Mouse (Mus musculus) MEL (cell line): ENCODE measurements around the gene Chic1.

ENCODE experiments used
- BHLHE40 ChIP-seq: IDR thresholded peaks from 2 replicates; pipeline ENCODE4 v1.6.1; 2012; ENCODE audit warnings: low read depth, mild to moderate bottlenecking, inconsistent platforms, low read length, improper control_type of control experiment, borderline replicate concordance
- CHD1 ChIP-seq: IDR thresholded peaks from 2 replicates; pipeline ENCODE4 v1.6.1; 2012; ENCODE audit warnings: low read depth, mild to moderate bottlenecking, inconsistent platforms, low read length, improper control_type of control experiment
- CTCF ChIP-seq, 3 experiments: IDR thresholded peaks in 2 of 3; conservative IDR thresholded peaks in 1 of 3; 2 replicates each; pipeline ENCODE4 v1.5.1; 2011 to 2012; ENCODE audit warnings: low read length in 3 of 3, low read depth in 2 of 3, mild to moderate bottlenecking in 2 of 3, improper control_type of control experiment in 1 of 3, inconsistent platforms in 1 of 3, mixed read lengths in 1 of 3, moderate library complexity in 1 of 3; ENCODE audit not compliant: control insufficient read depth in 1 of 3, insufficient read depth in 1 of 3, poor library complexity in 1 of 3, severe bottlenecking in 1 of 3
- EP300 ChIP-seq, 2 experiments: IDR thresholded peaks; 2 replicates each; pipeline ENCODE4 v1.6.1; 2011; ENCODE audit warnings: improper control_type of control experiment in 2 of 2, low read length in 2 of 2, low read depth in 1 of 2, mild to moderate bottlenecking in 1 of 2
- GATA1 ChIP-seq: IDR thresholded peaks from 2 replicates; pipeline ENCODE4 v1.6.1; 2011; ENCODE audit warnings: low read depth, low read length, improper control_type of control experiment
- KAT2A ChIP-seq: conservative IDR thresholded peaks from 2 replicates; pipeline ENCODE4 v1.6.1; 2012; ENCODE audit warnings: low read depth, low read length, improper control_type of control experiment, inconsistent platforms
- NELFE ChIP-seq: IDR thresholded peaks from 2 replicates; pipeline ENCODE4 v1.6.1; 2011; ENCODE audit warnings: low read depth, low read length, improper control_type of control experiment
- POLR2A ChIP-seq, 2 experiments: IDR thresholded peaks; 2 replicates each; pipeline ENCODE4 v1.6.1; 2011 to 2012; ENCODE audit warnings: low read length in 2 of 2, mild to moderate bottlenecking in 2 of 2, control low read depth in 1 of 2, improper control_type of control experiment in 1 of 2, low read depth in 1 of 2, moderate library complexity in 1 of 2; ENCODE audit not compliant: control insufficient read depth in 1 of 2, insufficient read depth in 1 of 2, poor library complexity in 1 of 2
- TCF12 ChIP-seq: IDR thresholded peaks from 2 replicates; pipeline ENCODE4 v1.6.1; 2014; ENCODE audit warnings: low read depth, mild to moderate bottlenecking, inconsistent platforms, low read length, improper control_type of control experiment, moderate library complexity
- ZKSCAN1 ChIP-seq: IDR thresholded peaks from 2 replicates; pipeline ENCODE4 v1.6.1; 2012; ENCODE audit warnings: low read depth, mild to moderate bottlenecking, inconsistent platforms, low read length, improper control_type of control experiment, moderate library complexity

DNA sequence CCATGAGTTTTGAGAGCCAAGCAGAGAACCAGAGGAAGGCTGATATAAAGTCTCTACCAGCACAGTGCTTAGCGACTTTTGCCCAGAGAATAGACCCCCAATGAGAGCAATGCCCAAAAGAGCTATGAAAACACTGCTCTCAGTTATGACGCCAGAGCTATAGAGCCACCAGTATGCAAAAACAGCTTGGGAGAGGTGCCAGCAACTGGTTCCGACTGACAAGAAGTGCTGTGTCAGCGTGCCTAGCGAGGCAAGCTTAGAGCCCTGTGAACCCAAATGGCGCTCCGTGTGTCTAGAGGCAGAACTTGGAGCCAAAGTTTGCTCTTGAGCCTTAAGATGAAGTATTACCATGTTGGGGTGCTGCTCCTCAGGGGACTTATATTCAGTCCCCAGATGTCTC is 71.4 kb downstream of the Chic1 start:
- TF ChIP-seq CTCF (IDR thresholded peaks at IDR 0.05 in 2 of 3, conservative IDR thresholded peaks at IDR 0.05 in 1 of 3; ENCODE audit: control insufficient read depth in 1 of 3, insufficient read depth in 1 of 3, low read depth in 2 of 3, low read length in 3 of 3, poor library complexity in 1 of 3, severe bottlenecking in 1 of 3), result no peak
- no peak for TF ChIP-seq NELFE
- TF ChIP-seq EP300 (IDR thresholded peaks at IDR 0.05; ENCODE audit: low read depth in 1 of 2, low read length in 2 of 2), result no peak
- TF ChIP-seq POLR2A (IDR thresholded peaks at IDR 0.05; ENCODE audit: control insufficient read depth in 1 of 2, insufficient read depth in 1 of 2, low read depth in 1 of 2, low read length in 2 of 2, poor library complexity in 1 of 2), result no peak
- TF ChIP-seq TCF12, result no peak
- no peak for TF ChIP-seq GATA1
- TF ChIP-seq CHD1, result no peak
- no peak for TF ChIP-seq KAT2A
- TF ChIP-seq ZKSCAN1, result no peak
- no peak for TF ChIP-seq BHLHE40
